Mouse (Mus musculus) heart, postnatal 0 days (tissue): ENCODE measurements at regions not wholly inside any gene's neighbourhood (a gene's known extent, or its start where the extent isn't known, plus 50 kb on each side); places are given as distances from the start of the nearest gene placed in this dataset.

Experiments
- CTCF ChIP-seq: IDR thresholded peaks from 2 replicates; pipeline ENCODE4 v1.5.1; 2016; ENCODE audit warnings: antibody characterized with exemption, control low read depth, low read depth
- EP300 ChIP-seq: IDR thresholded peaks from 2 replicates; pipeline ENCODE4 v1.6.1; 2016; ENCODE audit warnings: antibody characterized with exemption, low read depth

GRCm38 (mm10) chr11:114177789-114178188 lies 110.9 kb upstream of the Sdk2 start:
- TF ChIP-seq CTCF = no peak
- TF ChIP-seq EP300 = no peak
